Mouse (Mus musculus) lung, embryonic 15.5 days (tissue): ENCODE results near the gene Cntnap2. TPM values are rescaled to one million over a fixed set of nuclear protein-coding genes. Genes with fewer than 3 reads are reported as not detected.
A peak's percentile ranks its signal among the peaks of the same experiment; 100 is the strongest.
"Not testable (repeated sequence)": the region's sequence is repeated elsewhere in the genome, so short reads cannot be mapped to it uniquely, and the experiment has no call there.

Experiments
- ATAC-seq: fragments of 200-750 bp; cut with Nextera tagmentation; 2 replicates; pipeline ENCODE4 v1.8.0; 2017; ENCODE audit warnings: moderate number of reproducible peaks, borderline replicate concordance; ENCODE audit not compliant: low FRiP score, low TSS enrichment; ENCODE audit errors: extremely low read depth
- H3K27ac ChIP-seq: fragments of 300-500 bp; sonication (generic); 2 replicates; pipeline ENCODE4 v1.5.1; 2015; ENCODE audit warnings: moderate library complexity, mild to moderate bottlenecking, inconsistent platforms
- H3K27me3 ChIP-seq: fragments of 300-500 bp; sonication (generic); 2 replicates; pipeline ENCODE4 v1.6.1; 2015; ENCODE audit warnings: inconsistent platforms
- H3K36me3 ChIP-seq: fragments of 300-500 bp; sonication (generic); 2 replicates; pipeline ENCODE4 v1.6.1; 2015; ENCODE audit warnings: inconsistent platforms
- H3K4me1 ChIP-seq: fragments of 300-500 bp; sonication (generic); 2 replicates; pipeline ENCODE4 v1.6.1; 2015; ENCODE audit warnings: inconsistent platforms
- H3K4me2 ChIP-seq: fragments of 300-500 bp; sonication (generic); 2 replicates; pipeline ENCODE4 v1.6.1; 2015; ENCODE audit warnings: inconsistent platforms, mild to moderate bottlenecking, moderate library complexity
- H3K4me3 ChIP-seq: fragments of 300-500 bp; sonication (generic); 2 replicates; pipeline ENCODE4 v1.5.1; 2015; ENCODE audit warnings: mild to moderate bottlenecking, inconsistent platforms
- H3K9ac ChIP-seq: fragments of 300-500 bp; sonication (generic); 2 replicates; pipeline ENCODE4 v1.6.1; 2015; ENCODE audit warnings: inconsistent platforms
- H3K9me3 ChIP-seq: fragments of 300-500 bp; sonication (generic); 2 replicates; pipeline ENCODE4 v1.6.1; 2016; ENCODE audit warnings: inconsistent platforms
- WGBS: fragments of 180-500 bp; shearing (Covaris S2); methylation state at CpG from one replicate; pipeline ENCODE4 v1.1.7; 2015; 5-methylcytosine and 5-hydroxymethylcytosine counted together
- polyA plus RNA-seq: library from polyadenylated mRNA; unstranded; fragments of >200 nt; fragmentation: Nextera tagmentation; extraction: Ambion mirVana; gene quantifications from 2 replicates; pipeline ENCODE4 v1.2.1, GENCODE M21; 2015

Cntnap2 gene
- polyA plus RNA-seq, 1 experiment from 2014 or later = 1.0 TPM

DNA sequence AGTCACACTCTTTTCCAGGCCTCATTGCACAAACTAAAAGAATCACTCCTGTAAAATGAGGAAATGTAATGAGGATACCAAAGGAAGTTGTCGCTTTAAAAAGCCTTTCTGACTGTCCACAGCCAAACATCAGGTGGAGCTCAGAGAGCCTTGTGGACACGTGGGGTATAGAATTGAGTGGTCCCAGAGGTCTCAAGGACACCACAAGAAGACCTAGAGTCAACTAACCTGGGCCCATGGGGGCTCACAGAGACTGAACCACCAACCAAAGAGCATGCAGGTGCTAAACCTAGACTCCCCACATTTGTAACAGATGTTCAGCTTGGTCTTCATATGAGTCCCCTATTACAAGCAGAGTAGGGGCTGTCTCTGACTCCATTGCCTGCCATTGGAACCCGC lies 2117.0 kb downstream of the Cntnap2 start:
- not testable (repeated sequence) for H3K4me3 ChIP-seq
- 62% methylated on average over 3 of the region's 3 CpGs for WGBS

DNA sequence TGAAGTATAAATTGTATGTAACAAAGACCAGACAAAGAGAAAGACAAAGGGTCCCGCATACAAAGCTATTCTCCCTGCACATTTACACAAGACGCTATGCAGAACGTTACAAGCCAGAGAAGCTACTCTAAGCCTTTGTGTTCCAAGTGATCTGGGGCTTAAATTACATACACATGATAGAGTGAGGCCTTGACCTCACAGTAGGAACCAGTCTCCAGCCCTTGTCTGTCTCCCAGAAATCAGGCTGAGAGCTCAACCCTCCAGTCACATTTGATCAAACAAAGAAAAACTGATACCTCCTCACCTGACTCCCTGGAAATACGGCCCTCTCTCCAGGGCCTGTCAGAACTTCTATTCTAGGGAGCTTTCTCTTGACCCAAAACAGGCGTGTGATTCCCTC lies 2122.2 kb downstream of the Cntnap2 start:
- not testable (repeated sequence) for H3K4me2 ChIP-seq, ATAC-seq, H3K4me3 ChIP-seq, H3K36me3 ChIP-seq, H3K27me3 ChIP-seq, H3K4me1 ChIP-seq, H3K9me3 ChIP-seq, H3K27ac ChIP-seq, H3K9ac ChIP-seq
- WGBS = 61% methylated on average over 5 of the region's 5 CpGs

More for the DNA sequence above, 2117.0 kb downstream of the Cntnap2 start:
- H3K9ac ChIP-seq, H3K9me3 ChIP-seq, ATAC-seq, H3K4me1 ChIP-seq, H3K27me3 ChIP-seq, H3K4me2 ChIP-seq, H3K27ac ChIP-seq, H3K36me3 ChIP-seq: not testable (repeated sequence)

DNA sequence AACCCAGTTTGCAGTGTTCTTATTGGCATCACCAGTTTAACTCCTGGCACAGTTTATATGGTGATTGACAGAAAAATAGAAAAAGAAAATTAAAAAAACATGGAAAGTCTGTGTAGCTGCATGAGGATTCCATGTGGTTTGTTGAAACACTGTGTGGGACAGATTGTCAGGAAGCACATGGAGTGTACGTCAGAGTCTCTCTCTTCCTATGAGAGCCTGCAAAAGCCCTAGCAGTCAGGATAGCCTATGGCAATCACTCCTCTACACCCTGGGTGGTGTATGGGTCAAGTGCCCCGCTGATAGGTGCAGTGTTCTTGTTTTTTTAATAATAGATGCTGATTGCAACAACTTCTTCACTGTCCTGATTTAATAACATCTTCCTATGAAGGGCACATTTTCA lies 2123.1 kb downstream of the Cntnap2 start:
- Histone ChIP-seq H3K36me3 (no peaks in the 10 kb centered on the region), H3K4me1 (no peaks in the 10 kb centered on the region), H3K27ac (no peak overlapping the region), H3K4me3 (no peak overlapping the region), H3K9ac (no peak overlapping the region), H3K27me3 (no peaks in the 10 kb centered on the region), H3K9me3 (no peaks in the 10 kb centered on the region), H3K4me2 (no peak overlapping the region)
- 70% methylated on average over 2 of the region's 2 CpGs for WGBS
- no peak for ATAC-seq

DNA sequence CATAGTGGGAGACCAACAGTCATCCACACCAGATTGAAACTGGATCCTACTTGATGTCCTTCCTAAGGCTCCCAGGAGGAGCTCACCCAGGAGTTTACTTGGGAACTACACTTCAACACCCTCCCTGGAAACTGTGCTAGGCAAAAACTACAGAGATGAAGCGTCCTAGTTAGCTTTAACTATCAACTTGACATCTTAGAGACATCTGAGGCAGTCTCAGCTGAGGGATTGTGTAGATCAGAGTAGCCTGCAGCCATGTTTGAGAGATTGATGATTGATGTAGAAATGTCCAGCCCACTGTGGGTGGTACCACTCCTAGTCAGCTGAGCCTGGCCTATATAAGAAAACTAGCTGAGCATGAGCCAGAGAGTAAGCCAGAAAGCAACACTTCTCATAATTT lies 2123.6 kb downstream of the Cntnap2 start:
- Histone ChIP-seq H3K4me1 (no peaks in the 10 kb centered on the region), H3K4me3 (no peak overlapping the region), H3K9me3 (no peaks in the 10 kb centered on the region), H3K9ac (no peak overlapping the region), H3K27me3 (no peaks in the 10 kb centered on the region), H3K36me3 (no peaks in the 10 kb centered on the region), H3K4me2 (no peak overlapping the region), H3K27ac (no peak overlapping the region)
- no peak for ATAC-seq
- WGBS = 48% methylated on average over 1 of the region's 1 CpGs

DNA sequence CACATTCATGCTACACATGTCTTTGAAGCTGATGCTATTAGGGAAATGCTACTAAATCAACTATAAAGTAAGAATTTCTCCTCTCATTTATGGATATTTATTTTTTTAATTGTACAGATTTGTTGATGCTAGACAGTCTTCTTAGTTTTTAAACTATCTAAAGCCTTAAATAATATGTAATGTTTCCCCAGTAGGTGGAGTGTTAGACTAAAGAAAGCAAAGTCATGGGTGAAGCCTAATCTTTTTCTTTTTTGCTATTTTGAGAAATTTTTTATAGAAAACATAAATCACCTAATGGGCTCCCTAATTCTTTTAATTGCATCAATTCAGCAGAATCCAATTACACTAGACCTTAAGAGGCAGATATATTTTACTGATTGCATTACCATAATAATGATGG lies 2124.7 kb downstream of the Cntnap2 start:
- H3K4me3 ChIP-seq, H3K36me3 ChIP-seq, H3K27me3 ChIP-seq, H3K4me2 ChIP-seq, H3K9me3 ChIP-seq, H3K9ac ChIP-seq, ATAC-seq, H3K4me1 ChIP-seq, H3K27ac ChIP-seq: not testable (repeated sequence)

DNA sequence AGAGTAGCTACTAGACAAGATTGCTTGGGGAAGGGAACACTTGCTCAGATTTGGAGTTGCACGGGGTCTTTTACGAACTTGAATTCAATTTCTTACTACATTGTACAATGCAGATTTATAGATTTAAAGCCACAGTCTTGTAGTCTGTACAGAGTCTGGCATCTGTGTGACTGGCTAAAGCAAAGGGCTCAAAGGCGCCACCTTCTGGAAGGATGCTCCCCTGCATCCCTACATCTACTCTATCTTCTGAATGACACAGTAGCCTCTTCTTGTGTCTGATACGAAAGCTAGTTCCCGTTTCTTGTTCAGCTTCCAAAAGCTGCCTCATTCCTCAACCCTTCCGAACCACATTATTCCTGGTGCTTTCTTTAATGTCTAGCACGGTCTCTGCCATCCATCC lies 2129.0 kb downstream of the Cntnap2 start:
- no peaks in the 10 kb centered on the region for H3K9me3 ChIP-seq
- no peaks in the 10 kb centered on the region for H3K4me1 ChIP-seq
- H3K36me3 ChIP-seq = no peaks in the 10 kb centered on the region
- H3K9ac ChIP-seq = no peak overlapping the region
- no peak for ATAC-seq
- H3K4me3 ChIP-seq = no peak overlapping the region
- no peak overlapping the region for H3K4me2 ChIP-seq
- H3K27ac ChIP-seq = no peak overlapping the region
- no peaks in the 10 kb centered on the region for H3K27me3 ChIP-seq
- 57% methylated on average over 7 of the region's 7 CpGs for WGBS

DNA sequence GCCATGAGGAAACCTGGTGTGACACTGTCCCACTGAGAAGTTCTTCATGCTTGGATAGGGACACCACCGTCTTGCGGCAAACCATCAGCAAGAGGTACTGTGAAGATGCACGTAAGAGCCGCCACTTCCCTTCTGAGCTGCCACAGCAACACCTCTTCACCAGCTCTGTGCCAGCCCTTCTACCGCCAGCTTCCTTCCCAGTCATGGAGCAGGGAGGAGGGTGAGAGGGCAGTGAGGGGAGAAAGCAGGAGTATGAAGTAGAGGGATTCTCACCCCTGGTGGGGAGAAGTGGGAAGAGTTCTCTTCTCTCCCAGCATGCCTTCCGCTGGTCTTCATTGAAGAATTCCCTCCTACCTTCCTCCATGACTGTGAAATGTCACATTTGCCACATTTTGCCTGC lies 2129.4 kb downstream of the Cntnap2 start:
- not testable (repeated sequence) for H3K27me3 ChIP-seq, H3K27ac ChIP-seq, H3K4me2 ChIP-seq, H3K36me3 ChIP-seq, H3K4me3 ChIP-seq, H3K9ac ChIP-seq, ATAC-seq, H3K4me1 ChIP-seq, H3K9me3 ChIP-seq
- WGBS = 85% methylated on average over 6 of the region's 6 CpGs

DNA sequence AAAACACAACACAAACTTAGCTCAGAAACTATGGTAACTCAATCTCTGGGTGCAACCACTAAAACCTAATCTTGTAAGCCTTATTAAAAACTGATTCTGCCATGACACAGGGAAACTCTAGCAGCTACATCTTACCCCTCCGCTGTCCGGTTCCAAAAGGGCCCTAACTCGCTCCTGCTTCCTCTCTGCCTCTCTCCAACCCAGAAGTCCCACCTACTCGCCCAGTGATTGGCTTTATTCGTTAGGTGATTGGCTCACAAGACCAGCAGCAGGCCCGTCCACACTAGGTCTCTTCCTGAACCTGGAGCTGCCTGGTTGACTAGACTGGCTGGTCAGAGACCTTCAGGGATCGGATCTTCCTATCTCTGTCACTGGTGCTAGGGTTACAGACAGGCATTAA lies 2131.1 kb downstream of the Cntnap2 start:
- Histone ChIP-seq H3K4me2 (no peak overlapping the region), H3K27me3 (no peaks in the 10 kb centered on the region), H3K9ac (no peak overlapping the region), H3K36me3 (no peaks in the 10 kb centered on the region), H3K4me3 (no peak overlapping the region), H3K27ac (no peak overlapping the region), H3K4me1 (no peaks in the 10 kb centered on the region), H3K9me3 (no peaks in the 10 kb centered on the region)
- WGBS = 66% methylated on average over 7 of the region's 7 CpGs
- no peak for ATAC-seq

DNA sequence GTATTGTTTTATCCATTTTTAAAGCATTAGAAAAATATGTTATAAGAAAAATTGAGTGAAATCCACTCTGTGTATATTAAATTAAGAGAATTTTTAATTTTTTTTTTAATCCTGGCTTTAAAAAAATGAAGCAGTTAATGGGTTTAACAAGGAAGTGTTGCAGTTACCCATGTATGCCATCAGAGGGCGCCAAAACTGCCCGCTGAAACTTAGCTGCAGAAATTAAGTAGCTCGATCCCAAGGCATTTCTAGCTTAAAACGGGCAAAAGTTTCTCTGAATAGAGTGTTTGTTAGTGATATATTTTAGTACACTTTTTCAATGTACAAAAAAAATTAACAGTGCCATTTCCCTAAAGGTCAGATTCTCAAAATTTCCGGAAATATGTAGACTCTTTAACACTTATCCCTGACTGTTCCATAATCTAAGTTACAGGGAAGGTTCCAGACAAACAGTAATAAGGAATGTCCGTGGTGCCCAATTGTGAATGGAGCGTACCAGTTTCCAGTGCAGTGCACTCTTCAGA lies 2132.2 kb downstream of the Cntnap2 start:
- 15% methylated on average over 7 of the region's 7 CpGs for WGBS
- Histone ChIP-seq H3K27ac (no peak overlapping the region), H3K4me3 (peak overlapping the region; percentile 21; the same call in 1 of the 2 replicates), H3K9me3 (no peaks in the 10 kb centered on the region), H3K27me3 (no peaks in the 10 kb centered on the region), H3K9ac (no peak overlapping the region), H3K36me3 (no peaks in the 10 kb centered on the region), H3K4me2 (peak overlapping the region; percentile 48), H3K4me1 (no peaks in the 10 kb centered on the region)
- no peak for ATAC-seq

DNA sequence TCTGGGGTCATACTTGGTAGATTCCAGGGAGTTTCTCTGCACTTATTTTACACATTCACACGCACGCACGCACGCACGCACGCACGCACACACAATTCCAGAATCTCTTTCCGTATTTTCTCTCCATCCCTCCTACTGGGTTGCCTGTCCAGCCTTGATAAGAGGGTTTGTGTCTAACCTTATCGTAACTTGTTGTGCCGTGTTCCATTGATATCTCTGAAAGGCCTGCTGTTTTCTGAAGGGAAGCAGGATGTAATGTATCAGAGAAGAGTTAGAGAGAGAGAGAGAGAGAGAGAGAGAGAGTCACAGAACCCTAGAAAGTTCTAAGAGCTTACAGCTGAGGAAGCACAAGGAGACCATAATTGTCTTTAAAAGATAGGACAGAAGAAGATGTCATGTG lies 2132.8 kb downstream of the Cntnap2 start:
- Histone ChIP-seq H3K36me3 (no peaks in the 10 kb centered on the region), H3K4me3 (peak overlapping the region; percentile 21; the same call in 1 of the 2 replicates), H3K9me3 (no peaks in the 10 kb centered on the region), H3K27ac (no peak overlapping the region), H3K27me3 (no peaks in the 10 kb centered on the region), H3K4me1 (no peaks in the 10 kb centered on the region), H3K4me2 (peak overlapping the region; percentile 48), H3K9ac (no peak overlapping the region)
- WGBS = 68% methylated on average over 10 of the region's 10 CpGs
- ATAC-seq = no peak

DNA sequence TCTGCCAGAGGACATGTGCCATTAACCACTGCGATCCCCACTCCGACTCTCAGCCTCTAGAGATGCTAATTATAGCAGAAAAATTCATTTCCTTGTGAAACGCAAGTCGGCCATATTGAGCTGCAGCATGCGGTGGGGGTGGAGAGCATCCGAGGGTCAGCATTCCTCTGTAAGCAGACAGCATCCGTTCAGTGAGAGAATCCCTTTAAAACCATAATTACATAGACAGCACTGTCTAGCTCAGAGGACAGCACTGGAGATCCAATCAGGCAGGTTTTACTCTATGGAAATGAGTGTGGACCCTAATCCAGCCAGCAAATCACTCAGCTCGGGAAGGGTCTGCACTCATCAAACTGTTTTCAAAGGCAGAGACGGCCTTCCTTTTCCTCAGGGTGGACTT lies 2133.3 kb downstream of the Cntnap2 start:
- no peaks in the 10 kb centered on the region for H3K4me1 ChIP-seq
- H3K27ac ChIP-seq = no peak overlapping the region
- H3K4me3 ChIP-seq = no peak overlapping the region
- H3K4me2 ChIP-seq = no peak overlapping the region
- 65% methylated on average over 9 of the region's 9 CpGs for WGBS
- ATAC-seq = no peak
- no peak overlapping the region for H3K9ac ChIP-seq
- H3K36me3 ChIP-seq = no peaks in the 10 kb centered on the region
- no peaks in the 10 kb centered on the region for H3K27me3 ChIP-seq
- no peaks in the 10 kb centered on the region for H3K9me3 ChIP-seq

DNA sequence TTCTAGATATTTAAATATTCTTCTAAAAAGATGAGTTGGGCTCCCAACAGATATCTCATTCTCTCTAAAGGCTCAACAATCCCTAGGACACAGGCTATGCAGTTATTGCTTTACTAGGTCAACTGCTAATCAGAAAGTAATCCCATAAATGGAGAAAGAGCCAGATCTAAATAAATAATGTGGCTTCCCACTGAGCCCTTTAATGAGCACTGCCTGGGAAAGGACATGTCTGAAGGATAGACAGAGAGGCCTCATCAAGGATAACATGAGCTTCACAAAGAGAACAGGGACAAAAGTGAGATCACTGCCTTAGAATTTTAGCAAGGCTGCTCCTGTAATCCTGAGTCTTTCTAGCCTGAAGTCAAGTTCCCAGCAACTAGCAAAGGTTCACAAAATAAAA lies 2138.4 kb downstream of the Cntnap2 start:
- no peak overlapping the region for H3K4me2 ChIP-seq
- no peaks in the 10 kb centered on the region for H3K9me3 ChIP-seq

DNA sequence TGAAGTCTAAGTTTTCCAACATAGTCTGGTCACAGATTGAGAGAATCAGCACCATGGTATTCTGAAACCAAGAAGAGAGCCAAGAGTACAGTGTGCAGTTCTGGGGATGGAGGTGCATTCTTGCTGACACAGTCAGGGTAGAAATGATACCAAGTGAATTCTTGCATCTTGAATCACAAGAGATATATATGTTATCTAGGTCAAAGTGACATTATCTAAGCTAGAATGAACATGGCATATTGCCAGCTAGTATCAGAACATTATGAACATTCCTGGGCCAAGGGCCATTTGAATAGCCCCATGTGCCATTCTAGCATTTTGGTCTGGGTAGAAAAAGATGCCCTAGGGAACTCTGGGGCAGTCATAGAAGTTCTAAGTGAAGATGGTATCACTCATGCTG lies 2141.5 kb downstream of the Cntnap2 start:
- Histone ChIP-seq H3K27ac (no peak overlapping the region), H3K4me1 (no peaks in the 10 kb centered on the region), H3K36me3 (no peaks in the 10 kb centered on the region), H3K4me3 (no peak overlapping the region), H3K9me3 (no peaks in the 10 kb centered on the region), H3K9ac (no peak overlapping the region), H3K27me3 (no peaks in the 10 kb centered on the region), H3K4me2 (no peak overlapping the region)
- no peak for ATAC-seq

More for the DNA sequence above, 2138.4 kb downstream of the Cntnap2 start:
- H3K36me3 ChIP-seq = no peaks in the 10 kb centered on the region
- H3K4me1 ChIP-seq = no peaks in the 10 kb centered on the region
- no peak overlapping the region for H3K4me3 ChIP-seq
- ATAC-seq = no peak
- no peak overlapping the region for H3K27ac ChIP-seq
- no peaks in the 10 kb centered on the region for H3K27me3 ChIP-seq
- H3K9ac ChIP-seq = no peak overlapping the region
